In genomic region chr19:10880085-10880974, GRCm38 (mm10) we compare ENCODE assay signal across 8 mouse cellular contexts. TPM values are rescaled to one million over a fixed set of nuclear protein-coding genes. Genes with fewer than 3 reads are reported as not detected.
A peak's percentile ranks its signal among the peaks of the same experiment; 100 is the strongest.
DNase-seq lines count a peak whose midpoint lies in the region; ATAC-seq lines count a peak whose summit lies in the region.

No protein-coding gene starts in this region.

- peak; percentile 21 for DNase-seq in embryo, embryonic 10 days (ENCODE audit: low spot score)
- DNase-seq in embryo, embryonic 11 days, result no peak
- peak; percentile 16 to 46 for DNase-seq in thymus, postnatal 10 days (ENCODE audit: low spot score in 2 of 2)

- peak overlapping the region; percentile 20; the same call in 1 of the 2 replicates for H3K27ac ChIP-seq in brown adipose tissue, adult 24 weeks (replicated peaks; ENCODE audit: low read depth, low read length)
- H3K27ac ChIP-seq in forebrain, embryonic 16.5 days (ENCODE audit: low read length), result no peak overlapping the region
- peak overlapping the region; percentile 97 for H3K27ac ChIP-seq in hindbrain, embryonic 12.5 days
- peak overlapping the region; percentile 63 for H3K27ac ChIP-seq in limb, embryonic 15.5 days
- H3K27ac ChIP-seq in midbrain, embryonic 15.5 days, result peak overlapping the region; percentile 99

- H3K9me3 ChIP-seq in forebrain, embryonic 16.5 days (ENCODE audit: control insufficient read depth, low read length), result no peaks in the 10 kb centered on the region
- peaks cover 4% of the 10 kb centered on the region; the same call in 1 of the 2 replicates for H3K9me3 ChIP-seq in hindbrain, embryonic 12.5 days (replicated peaks)
- H3K9me3 ChIP-seq in limb, embryonic 15.5 days, result no peaks in the 10 kb centered on the region
- no peaks in the 10 kb centered on the region for H3K9me3 ChIP-seq in midbrain, embryonic 15.5 days

- H3K36me3 ChIP-seq in forebrain, embryonic 16.5 days (ENCODE audit: control insufficient read depth, insufficient read depth), result no peaks in the 10 kb centered on the region
- H3K36me3 ChIP-seq in hindbrain, embryonic 12.5 days, result peaks cover 4% of the 10 kb centered on the region; the same call in 1 of the 2 replicates
- H3K36me3 ChIP-seq in limb, embryonic 15.5 days, result 0 out of 2 replicates have a peak, but pooled peaks cover 7% of the 10 kb centered on the region
- H3K36me3 ChIP-seq in midbrain, embryonic 15.5 days (replicated peaks), result no peaks in the 10 kb centered on the region

- peak overlapping the region; percentile 83 for H3K4me3 ChIP-seq in brown adipose tissue, adult 24 weeks (ENCODE audit: insufficient read depth, low read depth, low read length)
- peak overlapping the region; percentile 49 for H3K4me3 ChIP-seq in forebrain, embryonic 16.5 days (replicated peaks; ENCODE audit: low read length)
- H3K4me3 ChIP-seq in hindbrain, embryonic 12.5 days, result peak overlapping the region; percentile 58
- H3K4me3 ChIP-seq in limb, embryonic 15.5 days, result peak overlapping the region; percentile 68
- H3K4me3 ChIP-seq in midbrain, embryonic 15.5 days, result peak overlapping the region; percentile 48

- H3K4me2 ChIP-seq in forebrain, embryonic 16.5 days (ENCODE audit: low read length), result peak overlapping the region; percentile 75
- peak overlapping the region; percentile 86 for H3K4me2 ChIP-seq in hindbrain, embryonic 12.5 days (replicated peaks)
- H3K4me2 ChIP-seq in limb, embryonic 15.5 days, result peak overlapping the region; percentile 91
- peak overlapping the region; percentile 94 for H3K4me2 ChIP-seq in midbrain, embryonic 15.5 days

- no peaks in the 10 kb centered on the region for H3K27me3 ChIP-seq in forebrain, embryonic 16.5 days (replicated peaks; ENCODE audit: control insufficient read depth, insufficient read depth, low read length)
- no peaks in the 10 kb centered on the region for H3K27me3 ChIP-seq in hindbrain, embryonic 12.5 days
- no peaks in the 10 kb centered on the region for H3K27me3 ChIP-seq in limb, embryonic 15.5 days
- no peaks in the 10 kb centered on the region for H3K27me3 ChIP-seq in midbrain, embryonic 15.5 days (replicated peaks)

- no peaks in the 10 kb centered on the region for H3K4me1 ChIP-seq in brown adipose tissue, adult 24 weeks (ENCODE audit: control insufficient read depth, insufficient read depth, insufficient read length, low read length)
- H3K4me1 ChIP-seq in forebrain, embryonic 16.5 days (replicated peaks; ENCODE audit: control insufficient read depth, insufficient read depth, low read length), result peaks cover 19% of the 10 kb centered on the region
- peaks cover 17% of the 10 kb centered on the region for H3K4me1 ChIP-seq in hindbrain, embryonic 12.5 days
- H3K4me1 ChIP-seq in limb, embryonic 15.5 days, result peaks cover 17% of the 10 kb centered on the region
- H3K4me1 ChIP-seq in midbrain, embryonic 15.5 days, result peaks cover 27% of the 10 kb centered on the region

- WGBS in forebrain, embryonic 16.5 days, result 39% methylated on average over 6 of the region's 7 CpGs
- WGBS in hindbrain, embryonic 12.5 days, result 50% methylated on average over 6 of the region's 7 CpGs
- 38% methylated on average over 7 of the region's 7 CpGs for WGBS in limb, embryonic 15.5 days
- WGBS in midbrain, embryonic 15.5 days, result 43% methylated on average over 6 of the region's 7 CpGs

- H3K9ac ChIP-seq in forebrain, embryonic 16.5 days (replicated peaks; ENCODE audit: low read depth, low read length), result peak overlapping the region; percentile 68
- H3K9ac ChIP-seq in hindbrain, embryonic 12.5 days, result peak overlapping the region; percentile 73
- peak overlapping the region; percentile 60; the same call in 1 of the 2 replicates for H3K9ac ChIP-seq in limb, embryonic 15.5 days
- peak overlapping the region; percentile 78 for H3K9ac ChIP-seq in midbrain, embryonic 15.5 days

- ATAC-seq in forebrain, embryonic 16.5 days, result no peak
- ATAC-seq in hindbrain, embryonic 12.5 days (ENCODE audit: low FRiP score), result 0 out of 2 replicates have a peak, but pooled peaks have one; percentile 0
- ATAC-seq in limb, embryonic 15.5 days (ENCODE audit: insufficient number of reproducible peaks, low FRiP score, low TSS enrichment, low read depth), result 0 out of 2 replicates have a peak, but pooled peaks have one; percentile 15
- ATAC-seq in midbrain, embryonic 15.5 days (replicated peaks), result no peak

RNA-seq across cellular contexts. Expression of gene Tmem109, which starts 1.5 kb away (rescaled TPM):
- 75.1 and 80.3 TPM in 2 replicates for polyA plus RNA-seq in brown adipose tissue, adult 24 weeks (2012; ENCODE audit: insufficient read depth, insufficient read length, missing spikeins)
- polyA plus RNA-seq in forebrain, embryonic 16.5 days (2015; fragmentation: Nextera tagmentation; extraction: Ambion mirVana), result 43.7 and 46.1 TPM in 2 replicates
- polyA plus RNA-seq in hindbrain, embryonic 12.5 days (2016; fragmentation: Nextera tagmentation; extraction: Ambion mirVana), result 46.0 and 46.2 TPM in 2 replicates
- 138 and 163 TPM in 2 replicates for polyA plus RNA-seq in limb, embryonic 15.5 days (2015; fragmentation: Nextera tagmentation; extraction: Ambion mirVana)
- 46.2 and 48.4 TPM in 2 replicates for polyA plus RNA-seq in midbrain, embryonic 15.5 days (2015; fragmentation: Nextera tagmentation; extraction: Ambion mirVana)

RNA-seq across cellular contexts. Expression of gene Tmem132a, which starts 10.6 kb away (rescaled TPM):
- polyA plus RNA-seq in brown adipose tissue, adult 24 weeks (2012; ENCODE audit: insufficient read depth, insufficient read length, missing spikeins), result 1.7 and 2.1 TPM in 2 replicates
- 176 and 195 TPM in 2 replicates for polyA plus RNA-seq in forebrain, embryonic 16.5 days (2015; fragmentation: Nextera tagmentation; extraction: Ambion mirVana)
- 147 and 151 TPM in 2 replicates for polyA plus RNA-seq in hindbrain, embryonic 12.5 days (2016; fragmentation: Nextera tagmentation; extraction: Ambion mirVana)
- 65.2 and 67.4 TPM in 2 replicates for polyA plus RNA-seq in limb, embryonic 15.5 days (2015; fragmentation: Nextera tagmentation; extraction: Ambion mirVana)
- polyA plus RNA-seq in midbrain, embryonic 15.5 days (2015; fragmentation: Nextera tagmentation; extraction: Ambion mirVana), result 224 and 236 TPM in 2 replicates

RNA-seq across cellular contexts. Expression of gene Prpf19, which starts 14.7 kb away (rescaled TPM):
- polyA plus RNA-seq in brown adipose tissue, adult 24 weeks (2012; ENCODE audit: insufficient read depth, insufficient read length, missing spikeins), result 64.9 and 65.6 TPM in 2 replicates
- polyA plus RNA-seq in forebrain, embryonic 16.5 days (2015; fragmentation: Nextera tagmentation; extraction: Ambion mirVana), result 42.8 and 43.3 TPM in 2 replicates
- polyA plus RNA-seq in hindbrain, embryonic 12.5 days (2016; fragmentation: Nextera tagmentation; extraction: Ambion mirVana), result 37.3 and 37.7 TPM in 2 replicates
- polyA plus RNA-seq in limb, embryonic 15.5 days (2015; fragmentation: Nextera tagmentation; extraction: Ambion mirVana), result 35.7 and 40.6 TPM in 2 replicates
- polyA plus RNA-seq in midbrain, embryonic 15.5 days (2015; fragmentation: Nextera tagmentation; extraction: Ambion mirVana), result 44.5 and 47.5 TPM in 2 replicates

RNA-seq across cellular contexts. Expression of gene Zp1, which starts 40.1 kb away (rescaled TPM):
- polyA plus RNA-seq in brown adipose tissue, adult 24 weeks (2012; ENCODE audit: insufficient read depth, insufficient read length, missing spikeins), result not detected in 2 replicates
- polyA plus RNA-seq in forebrain, embryonic 16.5 days (2015; fragmentation: Nextera tagmentation; extraction: Ambion mirVana), result 0.16 and 0.56 TPM in 2 replicates
- polyA plus RNA-seq in hindbrain, embryonic 12.5 days (2016; fragmentation: Nextera tagmentation; extraction: Ambion mirVana), result not detected in 2 replicates
- not detected in 2 replicates for polyA plus RNA-seq in limb, embryonic 15.5 days (2015; fragmentation: Nextera tagmentation; extraction: Ambion mirVana)
- 0.49 and 0.79 TPM in 2 replicates for polyA plus RNA-seq in midbrain, embryonic 15.5 days (2015; fragmentation: Nextera tagmentation; extraction: Ambion mirVana)

RNA-seq across cellular contexts. Expression of gene Slc15a3, which starts 40.8 kb away (rescaled TPM):
- polyA plus RNA-seq in brown adipose tissue, adult 24 weeks (2012; ENCODE audit: insufficient read depth, insufficient read length, missing spikeins), result 2.1 and 2.4 TPM in 2 replicates
- polyA plus RNA-seq in forebrain, embryonic 16.5 days (2015; fragmentation: Nextera tagmentation; extraction: Ambion mirVana), result 0.25 and 0.57 TPM in 2 replicates
- polyA plus RNA-seq in hindbrain, embryonic 12.5 days (2016; fragmentation: Nextera tagmentation; extraction: Ambion mirVana), result 0.26 and 0.51 TPM in 2 replicates
- 5.0 and 5.1 TPM in 2 replicates for polyA plus RNA-seq in limb, embryonic 15.5 days (2015; fragmentation: Nextera tagmentation; extraction: Ambion mirVana)
- 0.13 and 0.31 TPM in 2 replicates for polyA plus RNA-seq in midbrain, embryonic 15.5 days (2015; fragmentation: Nextera tagmentation; extraction: Ambion mirVana)

Comparison
In these comparisons a context has a peak if more than half of its experiments do, and no peak if none do; other contexts are left out.
1. ATAC-seq: peak in hindbrain, embryonic 12.5 days (single experiment) and limb, embryonic 15.5 days (single experiment); none in forebrain, embryonic 16.5 days (single experiment) and midbrain, embryonic 15.5 days (single experiment).
2. RNA of gene Tmem132a, which starts 10.6 kb away (polyA plus RNA-seq): 224 to 236 TPM in midbrain, embryonic 15.5 days, 176 to 195 TPM in forebrain, embryonic 16.5 days, 147 to 151 TPM in hindbrain, embryonic 12.5 days and 65.2 to 67.4 TPM in limb, embryonic 15.5 days; 1.7 to 2.1 TPM in brown adipose tissue, adult 24 weeks; every median in the first group is over 10 times any median in the second.
3. Peak in every context shown above with its lines, with median percentiles within 50 percentile points of each other: H3K4me3 ChIP-seq, H3K4me2 ChIP-seq and H3K9ac ChIP-seq.